Mouse (Mus musculus) ES-E14 (cell line): ENCODE measurements at regions not wholly inside any gene's neighbourhood (a gene's known extent, or its start where the extent isn't known, plus 50 kb on each side); places are given as distances from the start of the nearest gene placed in this dataset.

Experiments used
- DNase-seq: peaks from one replicate; pipeline ENCODE4 v3.0.0-alpha.2; 2013; ENCODE audit warnings: low read depth, low spot score
- H3K27ac ChIP-seq: 2 replicates; pipeline ENCODE4 v1.5.1; 2012; ENCODE audit warnings: low read depth, mild to moderate bottlenecking, low read length, moderate library complexity, mixed read lengths; ENCODE audit not compliant: poor library complexity, insufficient read depth, severe bottlenecking
- H3K36me3 ChIP-seq: 2 replicates; pipeline ENCODE4 v1.6.1; 2012; ENCODE audit warnings: mild to moderate bottlenecking, low read length, moderate library complexity, mixed read lengths; ENCODE audit not compliant: control insufficient read depth, poor library complexity, insufficient read depth, severe bottlenecking
- H3K4me1 ChIP-seq, 2 experiments: fragments of 150-350 bp in 1 of 2; sonication (generic) in 1 of 2; 2 replicates each; pipeline ENCODE4 v1.6.1; 2012; ENCODE audit warnings: low read length in 2 of 2, mild to moderate bottlenecking in 1 of 2, mixed read lengths in 1 of 2; ENCODE audit not compliant: control insufficient read depth in 2 of 2, insufficient read depth in 2 of 2, poor library complexity in 1 of 2
- H3K4me3 ChIP-seq, 2 experiments: fragments of 150-350 bp in 1 of 2; sonication (generic) in 1 of 2; 2 replicates each; pipeline ENCODE4 v1.5.1; 2012; ENCODE audit warnings: low read length in 2 of 2, low read depth in 1 of 2, mild to moderate bottlenecking in 1 of 2, mixed read lengths in 1 of 2; ENCODE audit not compliant: insufficient read depth in 1 of 2, poor library complexity in 1 of 2, severe bottlenecking in 1 of 2
- H3K9ac ChIP-seq: 2 replicates; pipeline ENCODE4 v1.6.1; 2012; ENCODE audit warnings: low read depth, mild to moderate bottlenecking, low read length, mixed read lengths; ENCODE audit not compliant: poor library complexity, insufficient read depth, severe bottlenecking
- H3K9me3 ChIP-seq: fragments of 150-350 bp; sonication (generic); 2 replicates; pipeline ENCODE4 v1.6.1; 2012; ENCODE audit warnings: low read depth, mild to moderate bottlenecking, low read length; ENCODE audit not compliant: control insufficient read depth, insufficient read depth
- CHD2 ChIP-seq: IDR thresholded peaks from 2 replicates; pipeline ENCODE4 v1.6.1; 2014; ENCODE audit warnings: mild to moderate bottlenecking, low read depth, low read length, inconsistent platforms
- HCFC1 ChIP-seq: IDR thresholded peaks from 2 replicates; pipeline ENCODE4 v1.6.1; 2012; ENCODE audit warnings: low read length, inconsistent platforms, borderline replicate concordance; ENCODE audit not compliant: insufficient read depth
- MAFK ChIP-seq: IDR thresholded peaks from 2 replicates; pipeline ENCODE4 v1.6.1; 2014; ENCODE audit warnings: mild to moderate bottlenecking, low read depth, low read length, inconsistent platforms; ENCODE audit not compliant: insufficient read depth
- ZC3H11A ChIP-seq: IDR thresholded peaks from 2 replicates; pipeline ENCODE4 v1.6.1; 2012; ENCODE audit warnings: low read depth, mild to moderate bottlenecking, inconsistent platforms, low read length, borderline replicate concordance
- ZNF384 ChIP-seq: IDR thresholded peaks from 2 replicates; pipeline ENCODE4 v1.6.1; 2012; ENCODE audit warnings: low read depth, low read length, inconsistent platforms
- in situ Hi-C, 2 experiments: fragments of 600-800 bp; cut with MboI; formaldehyde crosslinking; loops; one replicate each; pipeline ENCODE4 v1.15.1; 2025; ENCODE audit warnings: low sequenced_read_pairs in 2 of 2, inconsistent platforms in 1 of 2; ENCODE audit not compliant: unreplicated experiment in 2 of 2

DNA sequence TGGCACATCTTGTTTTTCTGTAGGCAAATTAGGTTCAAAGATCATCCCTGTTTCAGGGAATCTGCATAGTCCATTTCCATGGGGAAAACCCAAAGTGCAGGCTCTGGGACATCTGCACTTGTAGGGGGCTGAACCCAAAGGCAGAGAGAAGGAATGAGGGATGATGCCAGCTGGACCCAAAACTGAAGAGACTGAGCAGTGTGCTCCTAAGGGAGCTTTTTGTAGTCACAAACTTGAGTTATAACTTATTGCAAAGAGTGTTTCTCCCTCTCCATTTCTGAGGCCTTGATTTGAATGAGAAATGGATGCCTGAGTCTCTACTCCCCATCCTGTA, 226.7 kb downstream of the Ttc32 start:
- in situ Hi-C loops, result no loop called here
- TF ChIP-seq MAFK (no peak), ZNF384 (no peak), CHD2 (no peak), ZC3H11A (no peak)
- Histone ChIP-seq H3K27ac (no peak overlapping the region), H3K4me1 (no peaks in the 10 kb centered on the region), H3K36me3 (no peaks in the 10 kb centered on the region), H3K9me3 (no peaks in the 10 kb centered on the region), H3K9ac (no peak overlapping the region), H3K4me3 (no peak overlapping the region)
- DNase-seq, result no peak

DNA sequence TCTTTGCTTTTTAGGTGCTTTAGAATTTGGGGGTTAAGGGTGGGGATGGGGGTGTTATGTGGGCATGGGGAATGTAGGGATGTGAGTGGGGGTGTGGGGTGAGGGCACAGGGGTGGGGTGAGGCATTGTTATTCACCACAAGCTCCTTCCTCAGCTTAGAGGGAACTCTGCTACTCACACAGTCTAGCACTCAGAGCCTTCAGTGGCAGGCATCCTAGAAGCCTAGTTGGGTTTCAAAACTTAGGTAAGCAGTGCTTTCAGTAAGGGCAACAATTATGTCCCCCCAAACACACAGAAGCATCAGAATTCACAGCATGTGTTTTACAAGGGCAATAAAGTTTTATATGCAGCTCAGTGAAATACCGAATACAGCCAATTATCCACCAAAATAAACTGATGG, 228.4 kb downstream of the Ttc32 start:
- no peak for DNase-seq
- Histone ChIP-seq H3K9me3 (no peaks in the 10 kb centered on the region), H3K9ac (no peak overlapping the region), H3K36me3 (no peaks in the 10 kb centered on the region), H3K27ac (no peak overlapping the region), H3K4me1 (no peaks in the 10 kb centered on the region), H3K4me3 (no peak overlapping the region)
- in situ Hi-C loops, result no loop called here
- TF ChIP-seq ZC3H11A (no peak), MAFK (no peak), HCFC1 (no peak), ZNF384 (no peak), CHD2 (no peak)

DNA sequence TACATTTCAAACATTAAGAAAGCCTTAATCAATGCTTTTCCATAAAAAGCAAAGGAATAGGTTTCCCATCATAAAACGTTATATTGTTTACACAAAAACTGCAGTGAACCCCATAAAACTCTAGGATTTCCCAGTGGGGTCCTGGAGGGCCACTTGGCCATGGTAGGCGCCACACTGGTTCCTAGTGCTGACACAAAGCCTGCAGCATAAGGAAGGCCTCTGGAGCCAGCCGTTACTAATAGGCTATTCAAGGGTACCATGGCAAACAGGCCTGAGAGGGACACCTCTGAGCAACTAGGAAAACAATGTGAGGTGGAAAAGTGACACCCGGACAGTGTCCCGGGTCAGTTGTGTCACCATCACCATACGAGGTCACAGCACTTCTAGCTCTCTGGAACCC, 231.9 kb downstream of the Ttc32 start:
- Histone ChIP-seq H3K4me1 (no peaks in the 10 kb centered on the region), H3K36me3 (no peaks in the 10 kb centered on the region), H3K9ac (no peak overlapping the region), H3K4me3 (no peak overlapping the region), H3K9me3 (no peaks in the 10 kb centered on the region), H3K27ac (no peak overlapping the region)
- no peak for DNase-seq
- TF ChIP-seq ZNF384 (no peak), CHD2 (no peak), HCFC1 (no peak), MAFK (no peak), ZC3H11A (no peak)
- in situ Hi-C loops, result no loop called here

GRCm38 (mm10) chr12:9266221-9266620, 236.4 kb downstream of the Ttc32 start:
- Histone ChIP-seq H3K36me3 (no peaks in the 10 kb centered on the region), H3K9me3 (no peaks in the 10 kb centered on the region), H3K4me1 (no peaks in the 10 kb centered on the region), H3K27ac (no peak overlapping the region), H3K9ac (no peak overlapping the region), H3K4me3 (no peak overlapping the region)
- no peak for TF ChIP-seq ZC3H11A
- TF ChIP-seq MAFK, result no peak
- TF ChIP-seq HCFC1, result no peak
- no peak for TF ChIP-seq ZNF384
- TF ChIP-seq CHD2, result no peak
- DNase-seq, result no peak
- in situ Hi-C loops, result no loop called here

DNA sequence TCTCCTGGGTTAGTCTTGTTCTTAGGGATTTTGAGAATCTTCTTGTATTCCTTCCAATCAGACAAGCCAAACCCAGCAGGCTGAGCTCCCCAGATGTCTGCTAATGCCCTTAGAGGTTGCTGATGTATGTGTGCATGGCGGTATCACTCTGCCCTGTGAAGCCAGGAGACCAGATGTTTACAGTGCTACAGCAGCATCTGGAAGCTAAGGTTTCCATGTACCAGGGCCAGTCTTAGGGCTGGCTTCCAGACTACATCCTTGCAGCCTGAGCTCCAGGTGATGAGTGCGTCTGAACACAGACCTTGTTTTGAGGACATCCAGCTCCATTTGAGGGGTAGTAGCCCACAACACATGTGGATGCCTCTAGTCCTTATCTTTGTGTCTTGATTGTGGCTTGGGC, 241.7 kb downstream of the Ttc32 start:
- Histone ChIP-seq H3K27ac (no peak overlapping the region), H3K9ac (no peak overlapping the region), H3K9me3 (no peaks in the 10 kb centered on the region), H3K4me3 (no peak overlapping the region), H3K36me3 (no peaks in the 10 kb centered on the region), H3K4me1 (no peaks in the 10 kb centered on the region)
- in situ Hi-C loops, result no loop called here
- no peak for TF ChIP-seq ZC3H11A
- no peak for TF ChIP-seq HCFC1
- no peak for TF ChIP-seq MAFK
- no peak for TF ChIP-seq ZNF384
- TF ChIP-seq CHD2, result no peak
- no peak for DNase-seq
